Mouse (Mus musculus) liver, adult 2 months (tissue): Measurements from ENCODE around the gene Hacd4.

Experiments used
- CTCF ChIP-seq: fragments of 200-500 bp; IDR thresholded peaks from 2 replicates; pipeline ENCODE4 v1.5.1; 2011; ENCODE audit warnings: low read depth, low read length, control low read depth
- POLR2A ChIP-seq: fragments of 200-500 bp; IDR thresholded peaks from 2 replicates; pipeline ENCODE4 v1.6.1; 2011; ENCODE audit warnings: low read length, control low read depth; ENCODE audit not compliant: insufficient read depth; ENCODE audit errors: extremely low read depth

- TF ChIP-seq CTCF (no peak), POLR2A (no peak)
Observed at GRCm38 (mm10) chr4:88409279-88409678, 29.4 kb downstream of the Hacd4 start.
